Mouse (Mus musculus) megakaryocyte, embryonic 14.5 days (primary cell): ENCODE data around the gene Rtf1. TPM values are rescaled to one million over a fixed set of nuclear protein-coding genes. Genes with fewer than 3 reads are reported as not detected.
"Not testable (repeated sequence)": the region's sequence is repeated elsewhere in the genome, so short reads cannot be mapped to it uniquely, and the experiment has no call there.

Experiments used
- H3K27me3 ChIP-seq: replicated peaks from 2 replicates; pipeline ENCODE3; 2012; ENCODE audit warnings: inconsistent platforms
- H3K36me3 ChIP-seq: replicated peaks from 2 replicates; pipeline ENCODE3; 2012; ENCODE audit warnings: low read length, inconsistent platforms, mixed read lengths
- H3K4me1 ChIP-seq: 2 replicates; pipeline ENCODE4 v1.6.1; 2012; ENCODE audit warnings: inconsistent platforms
- H3K4me3 ChIP-seq: replicated peaks from 2 replicates; pipeline ENCODE3; 2012; ENCODE audit warnings: moderate library complexity, mild to moderate bottlenecking, inconsistent platforms
- H3K9me3 ChIP-seq: 2 replicates; pipeline ENCODE4 v1.6.1; 2012; ENCODE audit warnings: inconsistent platforms
- FLI1 ChIP-seq: IDR thresholded peaks from 2 replicates; pipeline ENCODE4 v1.6.1; 2012; ENCODE audit warnings: low read length, inconsistent platforms, mixed read lengths
- GATA1 ChIP-seq: IDR thresholded peaks from 3 replicates; pipeline ENCODE4 v1.6.1; 2012; ENCODE audit warnings: mixed read lengths, low read length, inconsistent platforms, borderline replicate concordance
- polyA plus RNA-seq: library from polyadenylated mRNA; stranded (reverse); fragments of >175 nt; gene quantifications from 2 replicates; pipeline ENCODE4 v1.2.3, GENCODE M21; 2012; ENCODE audit warnings: low replicate concordance; ENCODE audit not compliant: insufficient read depth

Rtf1 gene
- polyA plus RNA-seq, 1 experiment = 81.2 TPM

GRCm38 (mm10) chr2:119683706-119684105 lies 8.8 kb downstream of the Rtf1 start:
- H3K27me3 ChIP-seq = no peaks in the 10 kb centered on the region
- H3K4me3 ChIP-seq = no peak overlapping the region
- H3K36me3 ChIP-seq = peaks cover 59% of the 10 kb centered on the region
- TF ChIP-seq GATA1 (no peak), FLI1 (no peak)
- peaks cover 4% of the 10 kb centered on the region for H3K9me3 ChIP-seq
- H3K4me1 ChIP-seq = peaks cover 54% of the 10 kb centered on the region

GRCm38 (mm10) chr2:119692003-119692701 lies 17.3 kb downstream of the Rtf1 start:
- H3K4me3 ChIP-seq = no peak overlapping the region
- H3K9me3 ChIP-seq = no peaks in the 10 kb centered on the region
- no peaks in the 10 kb centered on the region for H3K27me3 ChIP-seq
- TF ChIP-seq FLI1 (no peak), GATA1 (no peak)
- peaks cover 52% of the 10 kb centered on the region for H3K4me1 ChIP-seq
- H3K36me3 ChIP-seq = peaks cover 60% of the 10 kb centered on the region

- peaks cover 50% of the 10 kb centered on the region for H3K4me1 ChIP-seq
- peaks cover 62% of the 10 kb centered on the region for H3K36me3 ChIP-seq
- TF ChIP-seq GATA1 (no peak), FLI1 (no peak)
These were observed 20.0 kb downstream of the Rtf1 start for GRCm38 (mm10) chr2:119694826-119695225.

GRCm38 (mm10) chr2:119696111-119696510 lies 21.2 kb downstream of the Rtf1 start:
- H3K36me3 ChIP-seq = peaks cover 69% of the 10 kb centered on the region
- no peaks in the 10 kb centered on the region for H3K27me3 ChIP-seq
- peaks cover 48% of the 10 kb centered on the region for H3K4me1 ChIP-seq
- no peak for TF ChIP-seq GATA1
- no peaks in the 10 kb centered on the region for H3K9me3 ChIP-seq
- H3K4me3 ChIP-seq = no peak overlapping the region

More at GRCm38 (mm10) chr2:119694826-119695225, 20.0 kb downstream of the Rtf1 start:
- Histone ChIP-seq H3K9me3 (no peaks in the 10 kb centered on the region), H3K4me3 (no peak overlapping the region), H3K27me3 (no peaks in the 10 kb centered on the region)

GRCm38 (mm10) chr2:119698472-119698871 lies 23.6 kb downstream of the Rtf1 start:
- Histone ChIP-seq H3K36me3 (peaks cover 69% of the 10 kb centered on the region), H3K27me3 (no peaks in the 10 kb centered on the region), H3K4me3 (no peak overlapping the region), H3K9me3 (no peaks in the 10 kb centered on the region), H3K4me1 (peaks cover 36% of the 10 kb centered on the region; the same call in 1 of the 2 replicates)
- TF ChIP-seq GATA1 (no peak), FLI1 (no peak)

GRCm38 (mm10) chr2:119699962-119700361 lies 25.1 kb downstream of the Rtf1 start:
- Histone ChIP-seq H3K9me3 (no peaks in the 10 kb centered on the region), H3K27me3 (no peaks in the 10 kb centered on the region), H3K36me3 (peaks cover 70% of the 10 kb centered on the region), H3K4me1 (peaks cover 38% of the 10 kb centered on the region; the same call in 1 of the 2 replicates), H3K4me3 (no peak overlapping the region)
- no peak for TF ChIP-seq FLI1
- TF ChIP-seq GATA1 = no peak

- TF ChIP-seq GATA1 = no peak
- no peak for TF ChIP-seq FLI1
- Histone ChIP-seq H3K4me1 (peaks cover 21% of the 10 kb centered on the region; the same call in 1 of the 2 replicates), H3K9me3 (no peaks in the 10 kb centered on the region), H3K4me3 (no peak overlapping the region), H3K27me3 (no peaks in the 10 kb centered on the region), H3K36me3 (peaks cover 79% of the 10 kb centered on the region)
These were observed 28.3 kb downstream of the Rtf1 start for GRCm38 (mm10) chr2:119703171-119703570.

- H3K4me1 ChIP-seq = peaks cover 8% of the 10 kb centered on the region; the same call in 1 of the 2 replicates
- H3K9me3 ChIP-seq = no peaks in the 10 kb centered on the region
- no peaks in the 10 kb centered on the region for H3K27me3 ChIP-seq
- H3K36me3 ChIP-seq = peaks cover 84% of the 10 kb centered on the region
- TF ChIP-seq GATA1 (no peak), FLI1 (no peak)
- H3K4me3 ChIP-seq = no peak overlapping the region
These were observed 32.8 kb downstream of the Rtf1 start for GRCm38 (mm10) chr2:119707676-119708075.

- no peaks in the 10 kb centered on the region for H3K9me3 ChIP-seq
- peaks cover 86% of the 10 kb centered on the region for H3K36me3 ChIP-seq
- no peak overlapping the region for H3K4me3 ChIP-seq
- no peaks in the 10 kb centered on the region for H3K4me1 ChIP-seq
- H3K27me3 ChIP-seq = no peaks in the 10 kb centered on the region
- no peak for TF ChIP-seq GATA1
- TF ChIP-seq FLI1 = no peak
These were observed 35.1 kb downstream of the Rtf1 start for GRCm38 (mm10) chr2:119710011-119710410.

GRCm38 (mm10) chr2:119715868-119716267 lies 41.0 kb downstream of the Rtf1 start:
- H3K4me1 ChIP-seq, H3K27me3 ChIP-seq, H3K4me3 ChIP-seq, H3K9me3 ChIP-seq: not testable (repeated sequence)
- H3K36me3 ChIP-seq = peaks cover 91% of the 10 kb centered on the region
